In the genomic region with DNA sequence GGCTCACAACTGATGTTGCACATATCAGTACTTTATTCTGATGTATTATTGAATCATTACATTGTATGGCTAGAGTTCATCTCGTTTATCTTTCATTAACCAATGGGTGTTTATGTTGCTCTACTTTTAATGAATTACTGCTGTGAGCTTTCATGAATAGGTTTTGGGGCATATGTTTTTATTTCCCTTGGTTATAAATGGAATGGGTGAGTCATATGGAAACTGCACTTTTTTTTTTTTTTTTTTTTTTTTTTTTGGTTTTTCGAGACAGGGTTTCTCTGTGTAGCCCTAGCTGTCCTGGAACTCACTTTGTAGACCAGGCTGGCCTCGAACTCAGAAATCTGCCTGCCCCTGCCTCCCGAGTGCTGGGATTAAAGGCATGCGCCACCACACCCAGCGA, we compare ENCODE assay signal across 38 mouse cellular contexts. TPM values are rescaled to one million over a fixed set of nuclear protein-coding genes. Genes with fewer than 3 reads are reported as not detected.
"Had no signal": no experiment of that assay in that cellular context is flagged by ENCODE, and none has a peak within 500 bp of the region (broad histone marks: within the 10 kb centered on the region; RNA-seq: fewer than 3 reads in every experiment).

No protein-coding gene starts in this region.

RNA-seq across cellular contexts. Expression of a gene that starts 38.6 kb away (rescaled TPM):
- total RNA-seq: heart, postnatal 10 days; heart, postnatal 14 days; heart, postnatal 25 days; heart, postnatal 36 days; heart, postnatal 4 days; hematopoietic stem cell, adult 5-6 weeks; hindbrain, postnatal 0 days; layer of hippocampus, adult 18-20 months; layer of hippocampus, adult 2 months; layer of hippocampus, adult 8-10 months; layer of hippocampus, postnatal 10 days; layer of hippocampus, postnatal 14 days; layer of hippocampus, postnatal 25 days; layer of hippocampus, postnatal 36 days; left cerebral cortex, adult 18-20 months; left cerebral cortex, adult 2 months; left cerebral cortex, adult 8-10 months had no signal
- polyA plus RNA-seq: heart, embryonic 12.5 days; heart, embryonic 13.5 days; heart, embryonic 14.5 days; heart, embryonic 15.5 days; heart, embryonic 16.5 days; heart, postnatal 0 days; hindbrain, embryonic 11.5 days; hindbrain, embryonic 12.5 days; hindbrain, embryonic 14.5 days; hindbrain, embryonic 16.5 days; inflammation-experienced regulatory T-cells, adult 6 months; intestine, embryonic 14.5 days; intestine, embryonic 15.5 days; intestine, embryonic 16.5 days; intestine, postnatal 0 days; kidney, adult 2 months; kidney, embryonic 14.5 days; kidney, embryonic 15.5 days; kidney, embryonic 16.5 days; kidney, postnatal 0 days had no signal

RNA-seq across cellular contexts. Expression of a gene that starts 52.4 kb away (rescaled TPM):
- polyA plus RNA-seq: large intestine, adult 2 months had no signal
